8 mouse cellular contexts compared by ENCODE assay signal in genomic region chr8:110965594-110965993, GRCm38 (mm10). TPM values are rescaled to one million over a fixed set of nuclear protein-coding genes. Genes with fewer than 3 reads are reported as not detected.
DNase-seq lines count a peak whose midpoint lies in the region; ATAC-seq lines count a peak whose summit lies in the region.

No protein-coding gene starts in this region.

- no peak overlapping the region for H3K4me3 ChIP-seq in kidney, embryonic 16.5 days (ENCODE audit: low read length)
- no peak overlapping the region for H3K4me3 ChIP-seq in lung, embryonic 15.5 days

- WGBS in kidney, embryonic 16.5 days = 64% methylated on average over 7 of the region's 7 CpGs
- WGBS in lung, embryonic 15.5 days = 34% methylated on average over 7 of the region's 7 CpGs

- peaks cover 9% of the 10 kb centered on the region; the same call in 1 of the 2 replicates for H3K4me1 ChIP-seq in kidney, embryonic 16.5 days (ENCODE audit: insufficient read depth, low read length)
- peaks cover 14% of the 10 kb centered on the region for H3K4me1 ChIP-seq in lung, embryonic 15.5 days

- H3K36me3 ChIP-seq in kidney, embryonic 16.5 days (ENCODE audit: insufficient read depth, low read length) = peaks cover 20% of the 10 kb centered on the region
- H3K36me3 ChIP-seq in lung, embryonic 15.5 days = no peaks in the 10 kb centered on the region; the same call in 1 of the 2 replicates

- H3K27me3 ChIP-seq in kidney, embryonic 16.5 days (ENCODE audit: insufficient read depth, low read length) = no peaks in the 10 kb centered on the region
- no peaks in the 10 kb centered on the region for H3K27me3 ChIP-seq in lung, embryonic 15.5 days

- no peak overlapping the region for H3K9ac ChIP-seq in kidney, embryonic 16.5 days (replicated peaks; ENCODE audit: low read length)
- H3K9ac ChIP-seq in lung, embryonic 15.5 days = no peak overlapping the region

- no peak overlapping the region for H3K4me2 ChIP-seq in kidney, embryonic 16.5 days (replicated peaks; ENCODE audit: low read depth, low read length)
- H3K4me2 ChIP-seq in lung, embryonic 15.5 days = no peak overlapping the region

- DNase-seq in ovary, adult 18-20 months (ENCODE audit: low spot score) = peak; percentile 75
- DNase-seq in ovary, postnatal 10 days (ENCODE audit: low spot score) = no peak
- peak; percentile 79 for DNase-seq in cerebellum, adult 11 months
- DNase-seq in heart, adult 11 months = peak; percentile 99
- DNase-seq in urinary bladder, postnatal 25 days (ENCODE audit: low spot score) = peak; percentile 64
- no peak for DNase-seq in neural tube, embryonic 10.5 days (ENCODE audit: extremely low spot score, low spot score)

- H3K27ac ChIP-seq in kidney, embryonic 16.5 days (ENCODE audit: low read length) = no peak overlapping the region
- 0 out of 2 replicates have a peak overlapping the region, but pooled peaks have one; percentile 12 for H3K27ac ChIP-seq in lung, embryonic 15.5 days

- ATAC-seq in kidney, embryonic 16.5 days (ENCODE audit: low FRiP score, low TSS enrichment) = 0 out of 2 replicates have a peak, but pooled peaks have one; percentile 33
- peak; percentile 46; the same call in 1 of the 2 replicates for ATAC-seq in lung, embryonic 15.5 days (ENCODE audit: borderline replicate concordance, extremely low read depth, low FRiP score, low TSS enrichment)

- no peaks in the 10 kb centered on the region for H3K9me3 ChIP-seq in kidney, embryonic 16.5 days (ENCODE audit: low read length)
- no peaks in the 10 kb centered on the region for H3K9me3 ChIP-seq in lung, embryonic 15.5 days

RNA-seq across cellular contexts. Expression of gene Ddx19a, which starts 32.0 kb away (rescaled TPM):
- 15.0 and 15.1 TPM in 2 replicates for polyA plus RNA-seq in kidney, embryonic 16.5 days (2015; fragmentation: Nextera tagmentation; extraction: Ambion mirVana)
- 13.0 and 14.0 TPM in 2 replicates for polyA plus RNA-seq in lung, embryonic 15.5 days (2015; fragmentation: Nextera tagmentation; extraction: Ambion mirVana)

RNA-seq across cellular contexts. Expression of gene St3gal2, which starts 45.9 kb away (rescaled TPM):
- polyA plus RNA-seq in kidney, embryonic 16.5 days (2015; fragmentation: Nextera tagmentation; extraction: Ambion mirVana) = 25.1 and 27.6 TPM in 2 replicates
- polyA plus RNA-seq in lung, embryonic 15.5 days (2015; fragmentation: Nextera tagmentation; extraction: Ambion mirVana) = 18.3 and 20.5 TPM in 2 replicates

Comparison
In these comparisons a context has a peak if more than half of its experiments do, and no peak if none do; other contexts are left out.
1. DNase-seq: peak in ovary, adult 18-20 months (single experiment), cerebellum, adult 11 months (single experiment), heart, adult 11 months (single experiment) and urinary bladder, postnatal 25 days (single experiment); none in ovary, postnatal 10 days (single experiment) and neural tube, embryonic 10.5 days (single experiment).